Mouse (Mus musculus): ENCODE results near the gene Map1lc3a. TPM values are rescaled to one million over a fixed set of nuclear protein-coding genes. Genes with fewer than 3 reads are reported as not detected.

The Map1lc3a gene
- polyA plus RNA-seq, 2 experiments, result 7.7 to 16.1 TPM

DNA sequence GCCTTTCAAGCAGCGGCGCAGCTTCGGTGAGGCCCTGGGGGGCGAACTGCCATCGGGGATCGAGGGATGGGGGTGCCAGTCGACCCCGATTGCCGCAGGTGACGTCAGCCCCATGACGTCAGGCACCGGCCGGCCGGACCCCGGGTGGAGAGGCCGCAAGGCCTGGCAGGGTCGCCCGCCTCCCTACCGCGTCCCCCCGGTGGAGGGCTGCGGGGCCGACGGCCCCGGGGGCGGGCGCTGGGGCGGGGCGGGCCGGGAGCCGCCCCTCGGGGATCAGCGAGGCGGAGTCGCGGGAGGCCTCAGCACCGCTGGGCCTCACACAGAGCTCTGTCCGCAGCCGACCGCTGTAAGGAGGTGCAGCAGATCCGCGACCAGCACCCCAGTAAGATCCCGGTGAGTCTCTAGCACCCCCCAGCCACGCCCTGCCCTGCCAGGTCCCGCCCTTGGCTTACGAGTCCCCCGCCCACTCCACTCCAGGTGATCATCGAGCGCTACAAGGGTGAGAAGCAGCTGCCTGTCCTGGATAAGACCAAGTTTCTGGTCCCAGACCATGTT is 601 bp downstream of the Map1lc3a start:
- peak; percentile 90 for ATAC-seq (ENCODE audit: insufficient read depth)
- Histone ChIP-seq H3K9ac (replicated peaks) (peak overlapping the region; percentile 81), H3K36me3 (replicated peaks; ENCODE audit: control insufficient read depth, insufficient read depth, low read depth) (no peaks in the 10 kb centered on the region), H3K4me2 (ENCODE audit: low read depth) (peak overlapping the region; percentile 97), H3K27ac (no peak overlapping the region; the same call in 1 of the 2 replicates), H3K4me3 (ENCODE audit: insufficient read depth in 1 of 2, low read depth in 2 of 2, low read length in 2 of 2) (peak overlapping the region; percentile 72 to 97), H3K9me3 (ENCODE audit: control insufficient read depth, low read length) (no peaks in the 10 kb centered on the region), H3K4me1 (replicated peaks; ENCODE audit: control insufficient read depth in 2 of 2, insufficient read depth in 2 of 2, low read length in 1 of 2) (peaks cover 3% of the 10 kb centered on the region in 2 experiments; a peak in 2 of 4 replicates), H3K27me3 (ENCODE audit: control insufficient read depth, insufficient read depth, low read length) (no peaks in the 10 kb centered on the region)
- DNase-seq (ENCODE audit: low read depth in 3 of 3, low spot score in 3 of 3), result peak; percentile 45 to 56 (median 52)
- 1% methylated on average over 42 of the region's 49 CpGs for WGBS (ENCODE audit: insufficient replicate concordance)
- TF ChIP-seq CTCF (IDR thresholded peaks at IDR 0.05; ENCODE audit: low read depth), result no peak

DNA sequence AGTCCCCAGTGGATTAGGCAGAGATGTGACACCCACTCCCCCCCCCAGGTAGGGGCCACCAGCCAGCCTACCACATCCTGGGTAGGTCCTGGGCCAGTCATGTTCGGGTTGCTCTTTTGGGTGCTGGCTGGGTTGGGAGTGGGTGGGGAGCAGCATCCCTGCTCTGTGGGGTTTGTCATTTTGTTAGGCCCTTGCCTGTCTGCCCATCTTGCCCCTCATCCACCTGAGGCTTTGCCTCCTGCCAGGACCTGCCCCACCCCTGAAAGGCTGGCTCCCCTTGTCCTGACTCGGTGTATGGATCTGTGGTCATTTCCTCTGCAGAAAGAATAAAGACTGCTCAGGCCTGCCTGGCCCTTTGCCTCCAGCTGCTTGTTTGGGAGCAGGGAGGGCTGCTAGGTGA is 1.6 kb downstream of the Map1lc3a start:
- no peaks in the 10 kb centered on the region for H3K9me3 ChIP-seq (ENCODE audit: control insufficient read depth, low read length)
- DNase-seq (ENCODE audit: low read depth in 3 of 3, low spot score in 3 of 3) (no peak), ATAC-seq (ENCODE audit: insufficient read depth) (no peak)
- H3K4me2 ChIP-seq (ENCODE audit: low read depth), result no peak overlapping the region
- H3K27ac ChIP-seq, result no peak overlapping the region
- H3K36me3 ChIP-seq (replicated peaks; ENCODE audit: control insufficient read depth, insufficient read depth, low read depth), result no peaks in the 10 kb centered on the region
- H3K9ac ChIP-seq (replicated peaks), result no peak overlapping the region
- peaks cover 3% of the 10 kb centered on the region in 2 experiments; a peak in 2 of 4 replicates for H3K4me1 ChIP-seq (replicated peaks; ENCODE audit: control insufficient read depth in 2 of 2, insufficient read depth in 2 of 2, low read length in 1 of 2)
- no peaks in the 10 kb centered on the region for H3K27me3 ChIP-seq (ENCODE audit: control insufficient read depth, insufficient read depth, low read length)
- whole genome bisulfite sequencing (ENCODE audit: insufficient replicate concordance), result 84% methylated on average over 2 of the region's 2 CpGs
- H3K4me3 ChIP-seq (ENCODE audit: insufficient read depth in 1 of 2, low read depth in 2 of 2, low read length in 2 of 2), result no peak overlapping the region
- TF ChIP-seq EP300 (IDR thresholded peaks at IDR 0.05; ENCODE audit: low read depth) (no peak), CTCF (IDR thresholded peaks at IDR 0.05; ENCODE audit: low read depth) (no peak)

- Histone ChIP-seq H3K4me3 (ENCODE audit: insufficient read depth in 1 of 2, low read depth in 2 of 2, low read length in 2 of 2) (no peak overlapping the region), H3K9me3 (ENCODE audit: control insufficient read depth, low read length) (no peaks in the 10 kb centered on the region), H3K27me3 (ENCODE audit: control insufficient read depth, insufficient read depth, low read length) (no peaks in the 10 kb centered on the region), H3K9ac (replicated peaks) (no peak overlapping the region), H3K4me1 (replicated peaks; ENCODE audit: control insufficient read depth in 2 of 2, insufficient read depth in 2 of 2, low read length in 1 of 2) (peaks cover 3% of the 10 kb centered on the region in 2 experiments; a peak in 2 of 4 replicates), H3K27ac (no peak overlapping the region), H3K36me3 (replicated peaks; ENCODE audit: control insufficient read depth, insufficient read depth, low read depth) (no peaks in the 10 kb centered on the region), H3K4me2 (ENCODE audit: low read depth) (no peak overlapping the region)
- no peak for TF ChIP-seq CTCF (IDR thresholded peaks at IDR 0.05; ENCODE audit: low read depth)
- TF ChIP-seq EP300 (IDR thresholded peaks at IDR 0.05; ENCODE audit: low read depth), result no peak
- WGBS (ENCODE audit: insufficient replicate concordance), result 82% methylated on average over 7 of the region's 7 CpGs
- no peak for ATAC-seq (ENCODE audit: insufficient read depth)
- no peak for DNase-seq (ENCODE audit: low read depth in 3 of 3, low spot score in 3 of 3)
Measured at GRCm38 (mm10) chr2:155278361-155278760, 2.3 kb downstream of the Map1lc3a start.

GRCm38 (mm10) chr2:155279163-155279562 is 3.1 kb downstream of the Map1lc3a start:
- Histone ChIP-seq H3K27me3 (ENCODE audit: control insufficient read depth, insufficient read depth, low read length) (no peaks in the 10 kb centered on the region), H3K27ac (no peak overlapping the region), H3K4me3 (ENCODE audit: insufficient read depth in 1 of 2, low read depth in 2 of 2, low read length in 2 of 2) (no peak overlapping the region), H3K4me1 (replicated peaks; ENCODE audit: control insufficient read depth in 2 of 2, insufficient read depth in 2 of 2, low read length in 1 of 2) (peaks cover 3% of the 10 kb centered on the region in 2 experiments; a peak in 2 of 4 replicates), H3K36me3 (replicated peaks; ENCODE audit: control insufficient read depth, insufficient read depth, low read depth) (no peaks in the 10 kb centered on the region), H3K4me2 (ENCODE audit: low read depth) (no peak overlapping the region), H3K9me3 (ENCODE audit: control insufficient read depth, low read length) (no peaks in the 10 kb centered on the region), H3K9ac (replicated peaks) (no peak overlapping the region)
- DNase-seq (ENCODE audit: low read depth in 3 of 3, low spot score in 3 of 3), result no peak
- no peak for ATAC-seq (ENCODE audit: insufficient read depth)
- 76% methylated on average over 4 of the region's 4 CpGs for WGBS (ENCODE audit: insufficient replicate concordance)
- TF ChIP-seq EP300 (IDR thresholded peaks at IDR 0.05; ENCODE audit: low read depth), result no peak
- no peak for TF ChIP-seq CTCF (IDR thresholded peaks at IDR 0.05; ENCODE audit: low read depth)

DNA sequence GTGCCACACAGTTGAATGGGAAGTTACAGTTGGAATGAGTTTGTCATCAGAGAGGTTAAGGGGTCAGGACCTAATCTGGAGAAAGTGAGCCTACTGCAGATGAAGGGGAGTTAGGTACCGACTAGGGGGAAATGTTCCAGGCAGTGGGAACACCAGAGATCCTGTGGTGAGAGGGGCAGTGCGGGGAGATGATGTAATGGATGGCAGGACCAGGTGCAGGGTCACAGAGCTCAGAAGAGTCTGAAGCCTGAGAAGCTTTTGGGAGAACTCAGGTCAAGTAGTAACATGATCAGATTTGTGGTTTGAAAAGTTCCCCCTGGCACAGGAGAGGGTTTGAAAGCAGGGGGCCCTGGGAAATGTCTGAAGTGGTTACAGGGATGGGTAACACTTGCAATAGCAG is 4.0 kb downstream of the Map1lc3a start:
- H3K4me1 ChIP-seq (replicated peaks; ENCODE audit: control insufficient read depth in 2 of 2, insufficient read depth in 2 of 2, low read length in 1 of 2), result peaks cover 3% of the 10 kb centered on the region in 2 experiments; a peak in 2 of 4 replicates
- no peak overlapping the region for H3K9ac ChIP-seq (replicated peaks)
- ATAC-seq (ENCODE audit: insufficient read depth) (no peak), DNase-seq (ENCODE audit: low read depth in 3 of 3, low spot score in 3 of 3) (no peak)
- no peak overlapping the region for H3K4me3 ChIP-seq (ENCODE audit: insufficient read depth in 1 of 2, low read depth in 2 of 2, low read length in 2 of 2)
- H3K27ac ChIP-seq, result no peak overlapping the region
- TF ChIP-seq CTCF (IDR thresholded peaks at IDR 0.05; ENCODE audit: low read depth) (no peak), EP300 (IDR thresholded peaks at IDR 0.05; ENCODE audit: low read depth) (no peak)
- H3K36me3 ChIP-seq (replicated peaks; ENCODE audit: control insufficient read depth, insufficient read depth, low read depth), result no peaks in the 10 kb centered on the region
- no peaks in the 10 kb centered on the region for H3K27me3 ChIP-seq (ENCODE audit: control insufficient read depth, insufficient read depth, low read length)
- WGBS (ENCODE audit: insufficient replicate concordance), result 69% methylated on average over 2 of the region's 2 CpGs
- no peaks in the 10 kb centered on the region for H3K9me3 ChIP-seq (ENCODE audit: control insufficient read depth, low read length)
- H3K4me2 ChIP-seq (ENCODE audit: low read depth), result no peak overlapping the region

All from liver, embryonic 14.5 days (tissue).